Mouse (Mus musculus) cerebellum, adult 2 months (tissue): ENCODE measurements at regions not wholly inside any gene's neighbourhood (a gene's known extent, or its start where the extent isn't known, plus 50 kb on each side); places are given as distances from the start of the nearest gene placed in this dataset.

Experiments
- DNase-seq, 2 experiments: peaks; one replicate each; pipeline ENCODE4 v3.0.0; 2021
- H3K27ac ChIP-seq: fragments of 200-500 bp; 2 replicates; pipeline ENCODE4 v1.5.1; 2012; ENCODE audit warnings: low read length, control low read depth, inconsistent platforms; ENCODE audit not compliant: insufficient read depth
- H3K27me3 ChIP-seq: fragments of 200-500 bp; 2 replicates; pipeline ENCODE4 v1.6.1; 2012; ENCODE audit warnings: inconsistent platforms, mild to moderate bottlenecking, low read length, moderate library complexity; ENCODE audit not compliant: control insufficient read depth, insufficient read depth
- H3K4me1 ChIP-seq: fragments of 200-500 bp; 2 replicates; pipeline ENCODE4 v1.6.1; 2011; ENCODE audit warnings: low read length; ENCODE audit not compliant: control insufficient read depth, insufficient read depth
- H3K4me3 ChIP-seq: fragments of 200-500 bp; replicated peaks from 2 replicates; pipeline ENCODE3; 2011; ENCODE audit warnings: mild to moderate bottlenecking, low read depth, low read length, control low read depth; ENCODE audit not compliant: insufficient read depth
- CTCF ChIP-seq: fragments of 200-500 bp; IDR thresholded peaks from 2 replicates; pipeline ENCODE4 v1.5.1; 2011; ENCODE audit warnings: low read depth, mild to moderate bottlenecking, control low read depth, low read length, moderate library complexity, borderline replicate concordance; ENCODE audit not compliant: insufficient read depth
- POLR2A ChIP-seq: fragments of 200-500 bp; IDR thresholded peaks from 2 replicates; pipeline ENCODE4 v1.6.1; 2011; ENCODE audit warnings: low read length, control low read depth, borderline replicate concordance; ENCODE audit not compliant: insufficient read depth
- WGBS: fragments of 180-500 bp; shearing (Covaris S2); methylation state at CpG from one replicate; pipeline ENCODE4 v1.1.7; 2018; 5-methylcytosine and 5-hydroxymethylcytosine counted together

GRCm38 (mm10) chr2:147789268-147789667 is 257.5 kb downstream of the Foxa2 start:
- no peak overlapping the region for H3K27ac ChIP-seq
- 6% methylated on average over 3 of the region's 3 CpGs for WGBS

GRCm38 (mm10) chr2:147788001-147788400 is 258.8 kb downstream of the Foxa2 start:
- WGBS: 75% methylated on average over 3 of the region's 3 CpGs

More at GRCm38 (mm10) chr2:147789268-147789667, 257.5 kb downstream of the Foxa2 start:
- Histone ChIP-seq H3K4me3 (no peak overlapping the region), H3K27me3 (no peaks in the 10 kb centered on the region), H3K4me1 (no peaks in the 10 kb centered on the region)
- DNase-seq: peak; percentile 4 to 14
- TF ChIP-seq CTCF (peak; percentile 19; the same call in 1 of the 2 replicates), POLR2A (no peak)

GRCm38 (mm10) chr2:147782496-147782895 is 264.3 kb downstream of the Foxa2 start:
- Histone ChIP-seq H3K4me1 (no peaks in the 10 kb centered on the region), H3K4me3 (no peak overlapping the region), H3K27me3 (no peaks in the 10 kb centered on the region; the same call in 1 of the 2 replicates), H3K27ac (no peak overlapping the region)
- TF ChIP-seq CTCF: no peak
- TF ChIP-seq POLR2A: no peak
- WGBS: 66% methylated on average over 2 of the region's 2 CpGs
- no peak for DNase-seq

More at GRCm38 (mm10) chr2:147788001-147788400, 258.8 kb downstream of the Foxa2 start:
- H3K4me3 ChIP-seq: no peak overlapping the region
- H3K27ac ChIP-seq: no peak overlapping the region
- no peaks in the 10 kb centered on the region for H3K27me3 ChIP-seq
- H3K4me1 ChIP-seq: no peaks in the 10 kb centered on the region
- no peak for TF ChIP-seq CTCF
- no peak for TF ChIP-seq POLR2A
- no peak for DNase-seq

- Histone ChIP-seq H3K4me1 (no peaks in the 10 kb centered on the region), H3K4me3 (no peak overlapping the region), H3K27me3 (no peaks in the 10 kb centered on the region), H3K27ac (no peak overlapping the region)
- WGBS: 56% methylated on average over 2 of the region's 2 CpGs
- no peak for DNase-seq
- TF ChIP-seq POLR2A (no peak), CTCF (no peak)
These were observed 270.5 kb downstream of the Foxa2 start for GRCm38 (mm10) chr2:147776316-147776715.

GRCm38 (mm10) chr2:147772579-147772978 is 274.2 kb downstream of the Foxa2 start:
- no peak for DNase-seq
- TF ChIP-seq POLR2A (no peak), CTCF (no peak)
- H3K4me1 ChIP-seq: no peaks in the 10 kb centered on the region
- no peak overlapping the region for H3K4me3 ChIP-seq
- no peak overlapping the region for H3K27ac ChIP-seq
- 39% methylated on average over 1 of the region's 1 CpGs for WGBS
- H3K27me3 ChIP-seq: no peaks in the 10 kb centered on the region

- Histone ChIP-seq H3K27me3 (no peaks in the 10 kb centered on the region), H3K4me3 (no peak overlapping the region), H3K4me1 (no peaks in the 10 kb centered on the region), H3K27ac (no peak overlapping the region)
- DNase-seq: no peak
- WGBS: 72% methylated on average over 2 of the region's 2 CpGs
- TF ChIP-seq CTCF: no peak
- TF ChIP-seq POLR2A: no peak
These were observed 293.7 kb downstream of the Foxa2 start for GRCm38 (mm10) chr2:147753089-147753488.

- Histone ChIP-seq H3K4me3 (no peak overlapping the region), H3K4me1 (no peaks in the 10 kb centered on the region), H3K27me3 (no peaks in the 10 kb centered on the region), H3K27ac (no peak overlapping the region)
- DNase-seq: no peak
- WGBS: 20% methylated on average over 3 of the region's 3 CpGs
- no peak for TF ChIP-seq CTCF
These were observed 294.9 kb downstream of the Foxa2 start for GRCm38 (mm10) chr2:147751831-147752230.

- WGBS: 31% methylated on average over 4 of the region's 4 CpGs
- Histone ChIP-seq H3K27me3 (no peaks in the 10 kb centered on the region), H3K27ac (no peak overlapping the region), H3K4me1 (no peaks in the 10 kb centered on the region), H3K4me3 (no peak overlapping the region)
- TF ChIP-seq CTCF (no peak), POLR2A (no peak)
- DNase-seq: no peak
These were observed 298.8 kb downstream of the Foxa2 start for GRCm38 (mm10) chr2:147748006-147748405.

GRCm38 (mm10) chr2:147743908-147744307 is 302.9 kb downstream of the Foxa2 start:
- TF ChIP-seq POLR2A: no peak
- TF ChIP-seq CTCF: no peak
- no peak for DNase-seq
- 94% methylated on average over 2 of the region's 2 CpGs for WGBS
- Histone ChIP-seq H3K27ac (no peak overlapping the region), H3K4me1 (no peaks in the 10 kb centered on the region), H3K4me3 (no peak overlapping the region), H3K27me3 (no peaks in the 10 kb centered on the region)
